Mouse (Mus musculus) spleen, adult 2 months (tissue): Measurements from ENCODE around the gene Egr4. TPM values are rescaled to one million over a fixed set of nuclear protein-coding genes. Genes with fewer than 3 reads are reported as not detected.

Experiments
- DNase-seq, 2 experiments: peaks; one replicate each; pipeline versions ENCODE4 v3.0.0 to v3.0.0-alpha.2; 2012 to 2021; ENCODE audit warnings: low spot score in 2 of 2, low read depth in 1 of 2
- H3K27ac ChIP-seq: fragments of 200-500 bp; 2 replicates; pipeline ENCODE4 v1.5.1; 2012; ENCODE audit warnings: low read length, inconsistent platforms; ENCODE audit not compliant: insufficient read depth
- H3K27me3 ChIP-seq: fragments of 200-500 bp; 2 replicates; pipeline ENCODE4 v1.6.1; 2012; ENCODE audit warnings: mild to moderate bottlenecking, moderate library complexity, low read length, inconsistent platforms; ENCODE audit not compliant: control insufficient read depth, insufficient read depth
- H3K36me3 ChIP-seq: fragments of 200-500 bp; 2 replicates; pipeline ENCODE4 v1.6.1; 2012; ENCODE audit warnings: mild to moderate bottlenecking, low read length, inconsistent platforms; ENCODE audit not compliant: control insufficient read depth, insufficient read depth
- H3K4me1 ChIP-seq: fragments of 200-500 bp; 2 replicates; pipeline ENCODE4 v1.6.1; 2011; ENCODE audit warnings: inconsistent platforms; ENCODE audit not compliant: control insufficient read depth, insufficient read depth, insufficient read length
- H3K4me3 ChIP-seq: fragments of 200-500 bp; 2 replicates; pipeline ENCODE4 v1.5.1; 2011; ENCODE audit warnings: mild to moderate bottlenecking, inconsistent platforms; ENCODE audit not compliant: insufficient read depth, insufficient read length; ENCODE audit errors: extremely low read depth
- CTCF ChIP-seq: fragments of 200-500 bp; IDR thresholded peaks from 2 replicates; pipeline ENCODE4 v1.5.1; 2011; ENCODE audit warnings: mild to moderate bottlenecking, inconsistent platforms; ENCODE audit not compliant: insufficient read depth, insufficient read length, insufficient replicate concordance; ENCODE audit errors: extremely low read depth
- POLR2A ChIP-seq: fragments of 200-500 bp; IDR thresholded peaks from 2 replicates; pipeline ENCODE4 v1.6.1; 2011; ENCODE audit warnings: low read depth, low read length, inconsistent platforms
- WGBS: fragments of 180-500 bp; shearing (Covaris S2); methylation state at CpG from one replicate; pipeline ENCODE4 v1.1.7; 2018; 5-methylcytosine and 5-hydroxymethylcytosine counted together
- polyA plus RNA-seq: library from polyadenylated mRNA; depleted of rRNA; stranded (reverse); fragments of >200 nt; gene quantifications from 2 replicates; pipeline ENCODE4 v1.2.3, GENCODE M21; 2012

The Egr4 gene
- polyA plus RNA-seq, 1 experiment = 0.04 TPM

- Histone ChIP-seq H3K36me3 (no peaks in the 10 kb centered on the region), H3K27me3 (peaks cover 9% of the 10 kb centered on the region; the same call in 1 of the 2 replicates), H3K4me3 (no peak overlapping the region), H3K4me1 (no peaks in the 10 kb centered on the region), H3K27ac (no peak overlapping the region)
- 77% methylated on average over 16 of the region's 16 CpGs for WGBS
- TF ChIP-seq CTCF (no peak), POLR2A (no peak)
- DNase-seq = no peak
Measured at GRCm38 (mm10) chr6:85480685-85481084, 32.7 kb downstream of the Egr4 start.

- Histone ChIP-seq H3K36me3 (no peaks in the 10 kb centered on the region), H3K4me3 (no peak overlapping the region), H3K27me3 (peaks cover 9% of the 10 kb centered on the region; the same call in 1 of the 2 replicates), H3K4me1 (no peaks in the 10 kb centered on the region), H3K27ac (no peak overlapping the region)
- WGBS = 77% methylated on average over 5 of the region's 5 CpGs
- DNase-seq = no peak
- TF ChIP-seq POLR2A (no peak), CTCF (no peak)
Measured at GRCm38 (mm10) chr6:85479979-85480378, 33.4 kb downstream of the Egr4 start.

- DNase-seq = no peak
- Histone ChIP-seq H3K36me3 (no peaks in the 10 kb centered on the region), H3K27ac (no peak overlapping the region), H3K4me1 (no peaks in the 10 kb centered on the region), H3K4me3 (no peak overlapping the region), H3K27me3 (no peaks in the 10 kb centered on the region; the same call in 1 of the 2 replicates)
- no peak for TF ChIP-seq POLR2A
- TF ChIP-seq CTCF = no peak
- 47% methylated on average over 14 of the region's 14 CpGs for WGBS
Measured at GRCm38 (mm10) chr6:85478416-85478815, 35.0 kb downstream of the Egr4 start.

GRCm38 (mm10) chr6:85477366-85477917, 35.9 kb downstream of the Egr4 start:
- no peak overlapping the region for H3K27ac ChIP-seq
- WGBS = 49% methylated on average over 10 of the region's 10 CpGs
- DNase-seq = no peak

GRCm38 (mm10) chr6:85475581-85475980, 37.8 kb downstream of the Egr4 start:
- H3K27me3 ChIP-seq = no peaks in the 10 kb centered on the region
- 86% methylated on average over 3 of the region's 3 CpGs for WGBS
- TF ChIP-seq POLR2A (no peak), CTCF (no peak)
- no peak for DNase-seq
- H3K4me1 ChIP-seq = no peaks in the 10 kb centered on the region
- no peak overlapping the region for H3K27ac ChIP-seq
- H3K36me3 ChIP-seq = no peaks in the 10 kb centered on the region
- H3K4me3 ChIP-seq = no peak overlapping the region

More at GRCm38 (mm10) chr6:85477366-85477917, 35.9 kb downstream of the Egr4 start:
- H3K4me3 ChIP-seq = no peak overlapping the region
- TF ChIP-seq CTCF (peak; percentile 27; the same call in 1 of the 2 replicates), POLR2A (no peak)
- H3K27me3 ChIP-seq = no peaks in the 10 kb centered on the region
- no peaks in the 10 kb centered on the region for H3K36me3 ChIP-seq
- no peaks in the 10 kb centered on the region for H3K4me1 ChIP-seq

- H3K27ac ChIP-seq = no peak overlapping the region
- 65% methylated on average over 5 of the region's 5 CpGs for WGBS
- DNase-seq = no peak
- no peak for TF ChIP-seq CTCF
- TF ChIP-seq POLR2A = no peak
- no peaks in the 10 kb centered on the region for H3K4me1 ChIP-seq
- H3K4me3 ChIP-seq = no peak overlapping the region
- no peaks in the 10 kb centered on the region for H3K27me3 ChIP-seq
- peaks cover 17% of the 10 kb centered on the region for H3K36me3 ChIP-seq
Measured at GRCm38 (mm10) chr6:85472542-85472941, 40.8 kb downstream of the Egr4 start.

- TF ChIP-seq CTCF (no peak), POLR2A (no peak)
- H3K4me3 ChIP-seq = no peak overlapping the region
- WGBS = 73% methylated on average over 8 of the region's 8 CpGs
- H3K4me1 ChIP-seq = no peaks in the 10 kb centered on the region
- H3K27me3 ChIP-seq = no peaks in the 10 kb centered on the region
- no peak overlapping the region for H3K27ac ChIP-seq
- no peak for DNase-seq
- H3K36me3 ChIP-seq = peaks cover 22% of the 10 kb centered on the region
Measured at GRCm38 (mm10) chr6:85471962-85472361, 41.4 kb downstream of the Egr4 start.
